Mouse (Mus musculus) neural tube, embryonic 15.5 days (tissue): ENCODE measurements around the gene Fgfr2. TPM values are rescaled to one million over a fixed set of nuclear protein-coding genes. Genes with fewer than 3 reads are reported as not detected.
A peak's percentile ranks its signal among the peaks of the same experiment; 100 is the strongest.

Source experiments
- ATAC-seq: fragments of 200-750 bp; cut with Nextera tagmentation; 2 replicates; pipeline ENCODE4 v1.8.0; 2017; ENCODE audit warnings: mild to moderate bottlenecking, moderate TSS enrichment, moderate library complexity; ENCODE audit not compliant: low FRiP score
- H3K27ac ChIP-seq: fragments of 300-500 bp; sonication (generic); replicated peaks from 2 replicates; pipeline ENCODE4 v1.5.1; 2015; ENCODE audit warnings: mild to moderate bottlenecking, inconsistent platforms
- H3K27me3 ChIP-seq: fragments of 300-500 bp; sonication (generic); replicated peaks from 2 replicates; pipeline ENCODE4 v1.6.1; 2015; ENCODE audit warnings: inconsistent platforms
- H3K36me3 ChIP-seq: fragments of 300-500 bp; sonication (generic); 2 replicates; pipeline ENCODE4 v1.6.1; 2015; ENCODE audit warnings: inconsistent platforms
- H3K4me1 ChIP-seq: fragments of 300-500 bp; sonication (generic); 2 replicates; pipeline ENCODE4 v1.6.1; 2015; ENCODE audit warnings: inconsistent platforms
- H3K4me2 ChIP-seq: fragments of 300-500 bp; sonication (generic); 2 replicates; pipeline ENCODE4 v1.6.1; 2015; ENCODE audit warnings: inconsistent platforms, mild to moderate bottlenecking, moderate library complexity
- H3K4me3 ChIP-seq: fragments of 300-500 bp; sonication (generic); replicated peaks from 2 replicates; pipeline ENCODE4 v1.5.1; 2015; ENCODE audit warnings: mild to moderate bottlenecking, inconsistent platforms
- H3K9ac ChIP-seq: fragments of 300-500 bp; sonication (generic); replicated peaks from 2 replicates; pipeline ENCODE4 v1.6.1; 2015; ENCODE audit warnings: mild to moderate bottlenecking, inconsistent platforms
- H3K9me3 ChIP-seq: fragments of 300-500 bp; sonication (generic); replicated peaks from 2 replicates; pipeline ENCODE4 v1.6.1; 2016; ENCODE audit warnings: inconsistent platforms
- whole genome bisulfite sequencing: fragments of 180-500 bp; shearing (Covaris S2); methylation state at CpG from one replicate; pipeline ENCODE4 v1.1.7; 2015; ENCODE audit warnings: mixed read lengths; 5-methylcytosine and 5-hydroxymethylcytosine counted together
- polyA plus RNA-seq: library from polyadenylated mRNA; unstranded; fragments of >200 nt; fragmentation: Nextera tagmentation; extraction: Ambion mirVana; gene quantifications from 2 replicates; pipeline ENCODE4 v1.2.1, GENCODE M21; 2015

Gene Fgfr2
- polyA plus RNA-seq, 1 experiment from 2014 or later = 21.2 TPM

DNA sequence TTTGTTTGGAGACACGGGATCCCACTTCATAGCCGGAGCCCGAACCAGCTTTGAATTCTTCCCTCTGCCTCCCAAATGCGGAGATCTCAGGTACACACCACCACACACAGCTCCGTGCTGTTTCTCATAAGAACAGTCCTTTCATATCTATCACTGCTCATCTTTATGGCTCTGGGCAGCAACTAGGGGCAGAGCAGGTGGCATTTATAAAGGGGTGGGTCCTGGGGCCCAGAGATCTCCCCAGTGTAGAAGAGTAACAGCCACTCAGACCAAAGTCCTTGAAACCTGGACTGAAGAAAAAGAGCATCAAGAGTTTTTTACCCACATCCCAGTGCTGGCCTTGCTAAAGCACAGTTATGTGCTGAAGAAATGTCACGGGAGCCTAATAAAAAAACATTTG is 542.6 kb downstream of the Fgfr2 start:
- H3K27ac ChIP-seq = no peak overlapping the region
- H3K9me3 ChIP-seq = no peaks in the 10 kb centered on the region
- H3K4me1 ChIP-seq = peaks cover 7% of the 10 kb centered on the region
- H3K27me3 ChIP-seq = 0 out of 2 replicates have a peak, but pooled peaks cover 3% of the 10 kb centered on the region
- H3K36me3 ChIP-seq = no peaks in the 10 kb centered on the region
- H3K4me2 ChIP-seq = no peak overlapping the region
- no peak overlapping the region for H3K9ac ChIP-seq
- no peak overlapping the region for H3K4me3 ChIP-seq
- 85% methylated on average over 6 of the region's 6 CpGs for WGBS
- ATAC-seq = no peak

- no peak overlapping the region for H3K9ac ChIP-seq
- no peak overlapping the region for H3K27ac ChIP-seq
- WGBS = 61% methylated on average over 4 of the region's 4 CpGs
- H3K9me3 ChIP-seq = no peaks in the 10 kb centered on the region
- no peaks in the 10 kb centered on the region for H3K36me3 ChIP-seq
- no peak for ATAC-seq
- peak overlapping the region; percentile 82 for H3K4me3 ChIP-seq
- H3K4me2 ChIP-seq = peak overlapping the region; percentile 79
- H3K4me1 ChIP-seq = peaks cover 14% of the 10 kb centered on the region
- 0 out of 2 replicates have a peak, but pooled peaks cover 3% of the 10 kb centered on the region for H3K27me3 ChIP-seq
Measured at GRCm38 (mm10) chr7:132576891-132577290, 546.3 kb downstream of the Fgfr2 start.

- H3K27me3 ChIP-seq = 0 out of 2 replicates have a peak, but pooled peaks cover 3% of the 10 kb centered on the region
- H3K4me3 ChIP-seq = peak within 1 kb of the TSS; percentile 82
- peaks cover 14% of the 10 kb centered on the region for H3K4me1 ChIP-seq
- no peaks in the 10 kb centered on the region for H3K9me3 ChIP-seq
- peak within 1 kb of the TSS; percentile 65 for H3K9ac ChIP-seq
- H3K4me2 ChIP-seq = peak within 1 kb of the TSS; percentile 79
- H3K27ac ChIP-seq = peak within 1 kb of the TSS; percentile 95
- under 1% methylated on average over 49 of the region's 49 CpGs for WGBS
- peak; percentile 98 for ATAC-seq
- no peaks in the 10 kb centered on the region for H3K36me3 ChIP-seq
Measured at GRCm38 (mm10) chr7:132576116-132576650, 547.0 kb downstream of the Fgfr2 start, which contains the start of gene Oat. Oat (minus strand) TSS chr7:132576398.

DNA sequence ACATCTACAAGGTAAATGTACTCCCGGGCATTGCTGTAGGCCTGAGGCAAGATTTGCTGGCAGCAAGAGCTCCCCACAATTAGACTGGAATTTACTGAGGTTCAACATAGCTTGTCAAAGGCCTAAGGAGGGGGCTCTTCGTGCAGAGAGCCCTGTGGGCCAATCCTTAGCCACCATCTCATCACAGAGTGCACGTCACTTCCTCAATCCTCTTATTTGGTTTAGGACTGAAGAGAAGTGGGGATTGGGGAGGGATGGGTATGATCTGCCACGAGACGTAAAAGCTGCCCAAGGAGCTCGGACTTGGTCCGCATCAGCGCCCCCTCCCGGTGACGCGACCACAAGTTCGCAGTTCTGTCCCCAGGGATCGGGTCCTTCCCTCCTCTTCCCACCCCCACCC is 547.5 kb downstream of the Fgfr2 start:
- peak; percentile 94 for ATAC-seq
- H3K4me1 ChIP-seq = peaks cover 14% of the 10 kb centered on the region
- H3K27ac ChIP-seq = peak overlapping the region; percentile 95
- H3K4me3 ChIP-seq = peak overlapping the region; percentile 82
- H3K9me3 ChIP-seq = no peaks in the 10 kb centered on the region
- H3K27me3 ChIP-seq = 0 out of 2 replicates have a peak, but pooled peaks cover 3% of the 10 kb centered on the region
- peak overlapping the region; percentile 79 for H3K4me2 ChIP-seq
- peak overlapping the region; percentile 65 for H3K9ac ChIP-seq
- H3K36me3 ChIP-seq = no peaks in the 10 kb centered on the region
- WGBS = 0% methylated on average over 13 of the region's 13 CpGs

GRCm38 (mm10) chr7:132574646-132575045 is 548.5 kb downstream of the Fgfr2 start:
- no peak overlapping the region for H3K9ac ChIP-seq
- no peak overlapping the region for H3K4me2 ChIP-seq
- H3K27me3 ChIP-seq = 0 out of 2 replicates have a peak, but pooled peaks cover 3% of the 10 kb centered on the region
- H3K36me3 ChIP-seq = no peaks in the 10 kb centered on the region
- H3K4me1 ChIP-seq = peaks cover 19% of the 10 kb centered on the region
- H3K4me3 ChIP-seq = no peak overlapping the region
- H3K9me3 ChIP-seq = no peaks in the 10 kb centered on the region
- WGBS = 92% methylated on average over 5 of the region's 5 CpGs
- ATAC-seq = no peak
- no peak overlapping the region for H3K27ac ChIP-seq

DNA sequence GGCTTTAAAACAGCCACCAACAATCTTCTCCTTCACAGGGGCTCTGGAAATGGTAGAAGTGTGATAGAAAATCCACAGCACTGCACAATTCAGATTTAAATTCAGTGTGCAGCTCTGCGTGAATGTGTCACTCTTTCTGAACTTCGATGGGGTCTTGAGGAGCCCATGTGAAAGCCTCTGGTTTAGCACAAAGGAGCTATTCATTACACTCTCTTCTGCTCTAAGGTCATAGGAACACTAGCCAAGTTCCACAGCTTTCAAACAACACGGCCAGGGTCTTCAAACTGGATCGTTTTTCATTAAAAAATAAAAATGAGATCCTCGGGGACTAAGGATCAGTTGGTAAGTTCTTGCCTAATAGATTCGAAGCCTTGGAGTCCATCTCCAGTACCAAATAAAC is 549.9 kb downstream of the Fgfr2 start:
- 0 out of 2 replicates have a peak, but pooled peaks cover 3% of the 10 kb centered on the region for H3K27me3 ChIP-seq
- H3K4me2 ChIP-seq = 0 out of 2 replicates have a peak overlapping the region, but pooled peaks have one; percentile 7
- no peaks in the 10 kb centered on the region for H3K9me3 ChIP-seq
- no peak for ATAC-seq
- 37% methylated on average over 6 of the region's 6 CpGs for WGBS
- no peak overlapping the region for H3K4me3 ChIP-seq
- H3K27ac ChIP-seq = peak overlapping the region; percentile 60
- H3K9ac ChIP-seq = no peak overlapping the region
- H3K4me1 ChIP-seq = peaks cover 22% of the 10 kb centered on the region
- H3K36me3 ChIP-seq = 0 out of 2 replicates have a peak, but pooled peaks cover 4% of the 10 kb centered on the region

GRCm38 (mm10) chr7:132572738-132573137 is 550.4 kb downstream of the Fgfr2 start:
- peaks cover 22% of the 10 kb centered on the region for H3K4me1 ChIP-seq
- no peak for ATAC-seq
- WGBS = 78% methylated on average over 3 of the region's 3 CpGs

GRCm38 (mm10) chr7:132571481-132571880 is 551.7 kb downstream of the Fgfr2 start:
- Histone ChIP-seq H3K36me3 (0 out of 2 replicates have a peak, but pooled peaks cover 4% of the 10 kb centered on the region), H3K4me3 (no peak overlapping the region), H3K9me3 (no peaks in the 10 kb centered on the region), H3K4me2 (0 out of 2 replicates have a peak overlapping the region, but pooled peaks have one; percentile 7), H3K27ac (no peak overlapping the region), H3K27me3 (no peaks in the 10 kb centered on the region), H3K4me1 (peaks cover 20% of the 10 kb centered on the region), H3K9ac (no peak overlapping the region)
- WGBS = 82% methylated on average over 8 of the region's 8 CpGs
- no peak for ATAC-seq

More at GRCm38 (mm10) chr7:132572738-132573137, 550.4 kb downstream of the Fgfr2 start:
- no peak overlapping the region for H3K4me2 ChIP-seq
- no peak overlapping the region for H3K9ac ChIP-seq
- H3K9me3 ChIP-seq = no peaks in the 10 kb centered on the region
- 0 out of 2 replicates have a peak, but pooled peaks cover 4% of the 10 kb centered on the region for H3K36me3 ChIP-seq
- peak overlapping the region; percentile 60 for H3K27ac ChIP-seq
- no peak overlapping the region for H3K4me3 ChIP-seq
- H3K27me3 ChIP-seq = 0 out of 2 replicates have a peak, but pooled peaks cover 3% of the 10 kb centered on the region

DNA sequence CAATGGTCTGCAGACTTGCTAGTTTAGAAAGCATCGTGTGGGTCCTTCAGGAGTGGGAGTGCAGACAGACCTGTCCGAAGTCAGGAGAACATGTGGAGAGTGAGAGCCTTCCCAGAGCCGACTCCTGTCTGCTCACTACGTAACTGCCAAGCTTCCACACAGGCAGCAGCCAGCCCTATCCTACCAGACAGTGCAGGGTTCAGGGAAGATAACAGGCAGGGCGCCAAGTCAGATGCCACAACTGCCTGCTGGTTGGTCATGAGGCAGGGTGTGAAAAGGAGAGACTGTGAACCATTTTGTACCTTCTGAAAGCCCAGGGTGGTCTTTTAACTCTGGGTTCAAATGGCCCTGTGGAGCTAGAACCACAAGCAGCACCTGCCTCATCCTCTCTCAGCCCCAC is 553.1 kb downstream of the Fgfr2 start:
- WGBS = 85% methylated on average over 5 of the region's 5 CpGs
- no peak overlapping the region for H3K4me2 ChIP-seq
- H3K36me3 ChIP-seq = peaks cover 7% of the 10 kb centered on the region; the same call in 1 of the 2 replicates
- H3K9me3 ChIP-seq = no peaks in the 10 kb centered on the region
- ATAC-seq = no peak
- H3K9ac ChIP-seq = no peak overlapping the region
- H3K27me3 ChIP-seq = no peaks in the 10 kb centered on the region
- no peak overlapping the region for H3K4me3 ChIP-seq
- peaks cover 12% of the 10 kb centered on the region for H3K4me1 ChIP-seq
- no peak overlapping the region for H3K27ac ChIP-seq

- Histone ChIP-seq H3K27ac (peak overlapping the region; percentile 18; the same call in 1 of the 2 replicates), H3K9me3 (no peaks in the 10 kb centered on the region), H3K4me1 (peaks cover 9% of the 10 kb centered on the region; the same call in 1 of the 2 replicates), H3K9ac (no peak overlapping the region), H3K36me3 (peaks cover 12% of the 10 kb centered on the region), H3K4me3 (no peak overlapping the region), H3K27me3 (no peaks in the 10 kb centered on the region), H3K4me2 (no peak overlapping the region)
- WGBS = 74% methylated on average over 6 of the region's 6 CpGs
- ATAC-seq = no peak
Measured at GRCm38 (mm10) chr7:132568817-132569216, 554.3 kb downstream of the Fgfr2 start.

- H3K4me1 ChIP-seq = peaks cover 9% of the 10 kb centered on the region; the same call in 1 of the 2 replicates
- H3K27me3 ChIP-seq = no peaks in the 10 kb centered on the region
- H3K27ac ChIP-seq = no peak overlapping the region
- no peak overlapping the region for H3K9ac ChIP-seq
- H3K4me3 ChIP-seq = no peak overlapping the region
- no peaks in the 10 kb centered on the region for H3K9me3 ChIP-seq
- ATAC-seq = no peak
- WGBS = 58% methylated on average over 1 of the region's 1 CpGs
- peaks cover 38% of the 10 kb centered on the region for H3K36me3 ChIP-seq
- H3K4me2 ChIP-seq = no peak overlapping the region
Measured at GRCm38 (mm10) chr7:132565831-132566230, 557.3 kb downstream of the Fgfr2 start.

DNA sequence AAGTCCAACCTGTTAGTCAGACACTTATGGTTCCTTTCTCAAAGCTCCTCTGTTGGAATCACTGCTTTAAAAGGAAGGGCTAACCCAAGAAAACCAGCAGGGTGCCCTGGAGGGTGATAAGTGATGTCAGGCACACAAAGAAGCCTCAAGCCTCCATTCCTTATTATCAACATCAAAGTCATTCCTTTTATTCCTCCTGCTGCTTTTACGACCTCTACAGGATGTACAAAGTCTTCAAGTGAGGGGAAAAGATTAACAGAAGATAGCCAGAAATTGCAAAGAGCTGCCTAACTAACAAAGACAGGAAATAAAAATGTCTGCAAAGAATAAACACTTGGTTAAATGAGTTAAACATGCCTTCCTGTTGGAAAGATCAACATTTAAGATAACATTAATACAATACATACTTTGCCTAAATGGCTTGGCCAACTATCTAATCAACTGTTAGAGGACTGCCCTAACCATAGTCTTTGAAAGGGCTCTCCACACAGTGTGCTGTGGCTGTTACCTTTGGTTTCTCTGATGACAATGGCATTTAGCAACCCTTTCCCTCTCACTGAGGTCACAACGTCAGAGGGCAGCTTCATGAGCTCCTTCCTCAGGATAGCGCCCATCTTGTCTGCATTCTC is 563.9 kb downstream of the Fgfr2 start:
- H3K9ac ChIP-seq = no peak overlapping the region
- ATAC-seq = no peak
- no peaks in the 10 kb centered on the region for H3K9me3 ChIP-seq
- H3K27ac ChIP-seq = no peak overlapping the region
- H3K27me3 ChIP-seq = no peaks in the 10 kb centered on the region
- 25% methylated on average over 3 of the region's 3 CpGs for WGBS
- H3K36me3 ChIP-seq = peaks cover 65% of the 10 kb centered on the region
- 0 out of 2 replicates have a peak, but pooled peaks cover 3% of the 10 kb centered on the region for H3K4me1 ChIP-seq
- H3K4me2 ChIP-seq = no peak overlapping the region
- H3K4me3 ChIP-seq = no peak overlapping the region
